Mouse (Mus musculus): ENCODE data around the gene Vmn1r157.
"Not testable (repeated sequence)": the region's sequence is repeated elsewhere in the genome, so short reads cannot be mapped to it uniquely, and the experiment has no call there.

Gene Vmn1r157

GRCm38 (mm10) chr7:22761397-22761796 is at the start of gene Vmn1r157:
Gene Vmn1r157 (plus strand): TSS chr7:22761697.
- DNase-seq (ENCODE audit: low spot score in 2 of 2): not testable (repeated sequence)

- DNase-seq (ENCODE audit: low spot score in 2 of 2): not testable (repeated sequence)
These were observed 41.9 kb upstream of the Vmn1r157 start, which contains the start of gene Gm4567 for GRCm38 (mm10) chr7:22719610-22720009. Gene Gm4567 (minus strand): TSS chr7:22719710.

GRCm38 (mm10) chr7:22775981-22776380 is 14.5 kb downstream of the Vmn1r157 start:
- DNase-seq (ENCODE audit: low spot score in 2 of 2): not testable (repeated sequence)

- DNase-seq (ENCODE audit: low spot score in 2 of 2): not testable (repeated sequence)
These were observed 29.2 kb downstream of the Vmn1r157 start, which contains the start of gene Vmn1r158 for GRCm38 (mm10) chr7:22790682-22791081. Gene Vmn1r158 (minus strand): TSS chr7:22790782.
